Mouse (Mus musculus): ENCODE measurements at regions not wholly inside any gene's neighbourhood (a gene's known extent, or its start where the extent isn't known, plus 50 kb on each side); places are given as distances from the start of the nearest gene placed in this dataset.

- no peak for DNase-seq (ENCODE audit: low read depth)
Measured at GRCm38 (mm10) chr9:61573634-61574359, 201.6 kb downstream of the Tle3 start.

GRCm38 (mm10) chr9:61563017-61563416, 190.9 kb downstream of the Tle3 start:
- DNase-seq (ENCODE audit: low read depth) = no peak

- no peak for DNase-seq (ENCODE audit: low read depth)
Measured at GRCm38 (mm10) chr9:61561551-61561950, 189.4 kb downstream of the Tle3 start.

- DNase-seq (ENCODE audit: low read depth) = no peak
Measured at GRCm38 (mm10) chr9:61558621-61559020, 186.5 kb downstream of the Tle3 start.

- DNase-seq (ENCODE audit: low read depth) = no peak
Measured at GRCm38 (mm10) chr9:61557025-61557424, 184.9 kb downstream of the Tle3 start.

GRCm38 (mm10) chr9:61555173-61555572, 183.0 kb downstream of the Tle3 start:
- no peak for DNase-seq (ENCODE audit: low read depth)

GRCm38 (mm10) chr9:61554611-61555010, 182.4 kb downstream of the Tle3 start:
- no peak for DNase-seq (ENCODE audit: low read depth)

- no peak for DNase-seq (ENCODE audit: low read depth)
Measured at GRCm38 (mm10) chr9:61553626-61554025, 181.5 kb downstream of the Tle3 start.

- DNase-seq (ENCODE audit: low read depth) = no peak
Measured at GRCm38 (mm10) chr9:61551361-61551760, 179.2 kb downstream of the Tle3 start.

- no peak for DNase-seq (ENCODE audit: low read depth)
Measured at GRCm38 (mm10) chr9:61550326-61550725, 178.2 kb downstream of the Tle3 start.

- DNase-seq (ENCODE audit: low read depth) = no peak
Measured at GRCm38 (mm10) chr9:61549692-61550241, 177.6 kb downstream of the Tle3 start.

- no peak for DNase-seq (ENCODE audit: low read depth)
Measured at GRCm38 (mm10) chr9:61537316-61538189, 165.4 kb downstream of the Tle3 start.

- DNase-seq (ENCODE audit: low read depth) = peak; percentile 6
Measured at GRCm38 (mm10) chr9:61533237-61533636, 161.1 kb downstream of the Tle3 start.

- DNase-seq (ENCODE audit: low read depth) = no peak
Measured at GRCm38 (mm10) chr9:61530263-61531045, 158.3 kb downstream of the Tle3 start.

- DNase-seq (ENCODE audit: low read depth) = no peak
Measured at GRCm38 (mm10) chr9:61528286-61528865, 156.2 kb downstream of the Tle3 start.

- peak; percentile 7 for DNase-seq (ENCODE audit: low read depth)
Measured at GRCm38 (mm10) chr9:61527491-61528056, 155.4 kb downstream of the Tle3 start.

- DNase-seq (ENCODE audit: low read depth) = no peak
Measured at GRCm38 (mm10) chr9:61520136-61520535, 148.0 kb downstream of the Tle3 start.

GRCm38 (mm10) chr9:61517906-61518305, 145.7 kb downstream of the Tle3 start:
- DNase-seq (ENCODE audit: low read depth) = no peak

GRCm38 (mm10) chr9:61511436-61511835, 139.3 kb downstream of the Tle3 start:
- DNase-seq (ENCODE audit: low read depth) = peak; percentile 16

- DNase-seq (ENCODE audit: low read depth) = no peak
Measured at GRCm38 (mm10) chr9:61510217-61510893, 138.2 kb downstream of the Tle3 start.

Measured in 416B (cell line).